19 mouse cellular contexts compared by ENCODE assay signal in the genomic region with DNA sequence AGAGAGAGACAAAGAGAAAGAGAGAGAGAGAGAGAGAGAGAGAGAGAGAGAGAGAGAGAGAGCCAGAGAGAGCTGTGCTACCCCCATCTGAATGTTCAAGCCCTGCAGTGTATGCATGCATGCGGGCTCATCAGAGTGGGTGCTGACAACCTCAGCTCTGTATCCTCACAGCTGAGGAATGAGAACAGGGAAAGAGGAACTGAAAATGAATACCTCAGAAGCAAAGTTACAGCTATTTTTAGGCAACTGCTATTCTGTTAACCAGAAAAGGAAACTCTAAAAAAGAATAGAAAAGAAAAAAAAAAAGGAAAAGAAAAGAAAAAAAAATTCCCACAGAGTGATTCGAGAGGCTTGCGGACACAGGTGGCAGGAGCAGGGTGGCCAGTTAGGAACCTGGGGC.
DNase-seq lines count a peak whose midpoint lies in the region; ATAC-seq and TF ChIP-seq lines count a peak whose summit lies in the region.
"Had no signal": no experiment of that assay in that cellular context is flagged by ENCODE, and none has a peak within 500 bp of the region (broad histone marks: within the 10 kb centered on the region; RNA-seq: fewer than 3 reads in every experiment).

No protein-coding gene starts in this region.

- no peak for DNase-seq in cerebellum, adult 2 months
- no peak for DNase-seq in cerebellum, adult 18-20 months
- DNase-seq in layer of hippocampus, adult 9-11 months, result peak; percentile 53
- DNase-seq in layer of hippocampus, adult 11-12 months (ENCODE audit: low spot score), result no peak
- DNase-seq in splenic B cell, adult 2 months (ENCODE audit: low read depth, low spot score), result peak; percentile 60
- DNase-seq in adrenal gland, adult 2 months, result no peak
- DNase-seq in thymus, postnatal 0 days (ENCODE audit: low spot score), result no peak
- DNase-seq: cerebellum, adult 9-11 months; heart, postnatal 10 days; kidney, adult 18-20 months; kidney, postnatal 10 days; liver, embryonic 13.5 days; lung, embryonic 14.5 days; thymus, postnatal 14 days had no signal

- WGBS in cerebellum, adult 2 months, result 48% methylated on average over 3 of the region's 3 CpGs

- 0 out of 2 replicates have a peak overlapping the region, but pooled peaks have one; percentile 31 for H3K27ac ChIP-seq in cerebellum, adult 2 months (ENCODE audit: insufficient read depth, low read length)
- H3K27ac ChIP-seq: heart, embryonic 10.5 days; limb, embryonic 13.5 days; liver, embryonic 13.5 days; macrophage; midbrain, embryonic 12.5 days had no signal

- peaks cover 44% of the 10 kb centered on the region for H3K4me1 ChIP-seq in cerebellum, adult 2 months (ENCODE audit: control insufficient read depth, insufficient read depth, low read length)
- H3K4me1 ChIP-seq: heart, embryonic 10.5 days; limb, embryonic 13.5 days; liver, embryonic 13.5 days; midbrain, embryonic 12.5 days had no signal

- H3K27me3 ChIP-seq in cerebellum, adult 2 months (ENCODE audit: control insufficient read depth, insufficient read depth, low read length), result no peaks in the 10 kb centered on the region
- H3K27me3 ChIP-seq in splenic B cell, adult 2 months (ENCODE audit: control insufficient read depth, insufficient read depth, low read length, poor library complexity, severe bottlenecking), result no peaks in the 10 kb centered on the region
- H3K27me3 ChIP-seq: limb, embryonic 13.5 days; liver, embryonic 13.5 days; midbrain, embryonic 12.5 days had no signal

- TF ChIP-seq CTCF in cerebellum, adult 2 months (IDR thresholded peaks at IDR 0.05; ENCODE audit: borderline replicate concordance, insufficient read depth, low read depth, low read length), result no peak

- ATAC-seq in common myeloid progenitor, adult 5-6 weeks (replicated peaks; ENCODE audit: low read depth, poor library complexity, severe bottlenecking), result peak; percentile 60

- no peaks in the 10 kb centered on the region for H3K36me3 ChIP-seq in splenic B cell, adult 2 months (ENCODE audit: control insufficient read depth, insufficient read depth, low read length, poor library complexity, severe bottlenecking)
- H3K36me3 ChIP-seq: heart, embryonic 10.5 days; limb, embryonic 13.5 days; liver, embryonic 13.5 days; midbrain, embryonic 12.5 days had no signal

- no peak overlapping the region for H3K4me3 ChIP-seq in cerebellum, adult 2 months (replicated peaks; ENCODE audit: insufficient read depth, low read depth, low read length)
- H3K4me3 ChIP-seq: heart, embryonic 10.5 days; limb, embryonic 13.5 days; liver, embryonic 13.5 days; midbrain, embryonic 12.5 days had no signal

- no peak for TF ChIP-seq POLR2A in cerebellum, adult 2 months (IDR thresholded peaks at IDR 0.05; ENCODE audit: borderline replicate concordance, insufficient read depth, low read length)

Comparison
In these comparisons a context has a peak if more than half of its experiments do, and no peak if none do; other contexts are left out.
1. DNase-seq: peak in layer of hippocampus, adult 9-11 months (single experiment) and splenic B cell, adult 2 months (single experiment); none in cerebellum, adult 2 months (0 of 2), cerebellum, adult 18-20 months (0 of 2), layer of hippocampus, adult 11-12 months (single experiment), adrenal gland, adult 2 months (single experiment) and thymus, postnatal 0 days (single experiment).